Mouse (Mus musculus) testis, adult 2 months (tissue): ENCODE data around the gene C2cd5.

ENCODE experiments used
- CTCF ChIP-seq: fragments of 200-500 bp; IDR thresholded peaks from 2 replicates; pipeline ENCODE4 v1.5.1; 2012; ENCODE audit warnings: low read depth, mild to moderate bottlenecking, inconsistent platforms, low read length, moderate library complexity; ENCODE audit not compliant: control insufficient read depth, insufficient read depth, insufficient replicate concordance
- POLR2A ChIP-seq: fragments of 200-500 bp; IDR thresholded peaks from 2 replicates; pipeline ENCODE4 v1.6.1; 2012; ENCODE audit warnings: low read depth, mild to moderate bottlenecking, inconsistent platforms, low read length, moderate library complexity; ENCODE audit not compliant: control insufficient read depth

DNA sequence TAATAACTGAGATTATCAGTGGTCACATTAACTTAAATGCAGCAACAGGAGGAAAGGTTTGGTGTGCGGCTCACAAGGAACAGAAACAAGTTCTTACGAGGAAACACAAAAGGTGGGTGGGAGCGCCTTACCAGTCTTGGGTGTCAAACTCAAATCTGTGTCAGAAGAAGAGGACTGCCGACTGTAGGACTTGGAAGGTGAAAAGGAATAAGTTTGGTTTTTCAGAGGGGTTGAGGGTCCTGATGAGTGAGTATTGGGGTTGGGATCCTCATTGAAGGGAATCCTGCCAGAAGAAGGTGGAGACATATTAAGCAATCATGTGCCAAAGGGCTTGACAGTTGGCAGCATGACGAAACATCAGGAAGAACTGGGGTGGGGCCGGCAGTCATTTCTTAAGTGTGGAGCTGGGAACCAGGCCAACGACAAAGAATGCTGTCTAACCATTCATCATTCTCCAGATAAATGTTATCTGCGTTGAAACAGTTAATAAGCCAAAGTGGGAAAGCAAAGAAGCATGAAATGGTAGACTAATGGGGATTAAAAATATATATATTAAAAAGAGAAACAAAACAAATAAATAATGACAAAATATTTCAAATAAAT is 27.4 kb downstream of the C2cd5 start:
- TF ChIP-seq CTCF, result no peak
- no peak for TF ChIP-seq POLR2A
